Mouse (Mus musculus): Measurements from ENCODE around the gene Abcb6.
A peak's percentile ranks its signal among the peaks of the same experiment; 100 is the strongest.

Gene Abcb6

GRCm38 (mm10) chr1:75180105-75180590 lies at the start of gene Abcb6:
Gene Abcb6, minus strand, starts transcription at chr1:75180392.
- peak; percentile 81 to 88 for DNase-seq (ENCODE audit: low spot score in 2 of 2)

- DNase-seq (ENCODE audit: low spot score in 2 of 2): no peak
Measured at GRCm38 (mm10) chr1:75229158-75229557, 49.0 kb upstream of the Abcb6 start.

GRCm38 (mm10) chr1:75227653-75228052 lies 47.5 kb upstream of the Abcb6 start:
- DNase-seq (ENCODE audit: low spot score in 2 of 2): no peak

- no peak for DNase-seq (ENCODE audit: low spot score in 2 of 2)
Measured at GRCm38 (mm10) chr1:75226138-75226537, 45.9 kb upstream of the Abcb6 start.

- DNase-seq (ENCODE audit: low spot score in 2 of 2): no peak
Measured at GRCm38 (mm10) chr1:75225473-75225872, 45.3 kb upstream of the Abcb6 start.

GRCm38 (mm10) chr1:75223532-75223931 lies 43.3 kb upstream of the Abcb6 start:
- DNase-seq (ENCODE audit: low spot score in 2 of 2): no peak

GRCm38 (mm10) chr1:75222926-75223325 lies 42.7 kb upstream of the Abcb6 start:
- no peak for DNase-seq (ENCODE audit: low spot score in 2 of 2)

- DNase-seq (ENCODE audit: low spot score in 2 of 2): no peak
Measured at GRCm38 (mm10) chr1:75221538-75221937, 41.3 kb upstream of the Abcb6 start.

GRCm38 (mm10) chr1:75219531-75219930 lies 39.3 kb upstream of the Abcb6 start, which contains the start of gene Tuba4a:
Gene Tuba4a, minus strand, starts transcription at chr1:75219865.
- DNase-seq (ENCODE audit: low spot score in 2 of 2): no peak

GRCm38 (mm10) chr1:75219078-75219477 lies 38.9 kb upstream of the Abcb6 start:
- DNase-seq (ENCODE audit: low spot score in 2 of 2): peak; percentile 75 to 83

GRCm38 (mm10) chr1:75218227-75219001 lies 38.2 kb upstream of the Abcb6 start:
- DNase-seq (ENCODE audit: low spot score in 2 of 2): no peak

- DNase-seq (ENCODE audit: low spot score in 2 of 2): no peak
Measured at GRCm38 (mm10) chr1:75217893-75218226, 37.7 kb upstream of the Abcb6 start.

- DNase-seq (ENCODE audit: low spot score in 2 of 2): no peak
Measured at GRCm38 (mm10) chr1:75216797-75217585, 36.8 kb upstream of the Abcb6 start.

- DNase-seq (ENCODE audit: low spot score in 2 of 2): no peak
Measured at GRCm38 (mm10) chr1:75215785-75216184, 35.6 kb upstream of the Abcb6 start.

GRCm38 (mm10) chr1:75214886-75215285 lies 34.7 kb upstream of the Abcb6 start:
- no peak for DNase-seq (ENCODE audit: low spot score in 2 of 2)

- DNase-seq (ENCODE audit: low spot score in 2 of 2): no peak
Measured at GRCm38 (mm10) chr1:75214442-75214841, 34.2 kb upstream of the Abcb6 start.

GRCm38 (mm10) chr1:75213096-75213495 lies 32.9 kb upstream of the Abcb6 start:
- DNase-seq (ENCODE audit: low spot score in 2 of 2): no peak

- no peak for DNase-seq (ENCODE audit: low spot score in 2 of 2)
Measured at GRCm38 (mm10) chr1:75212542-75212941, 32.4 kb upstream of the Abcb6 start.

GRCm38 (mm10) chr1:75211141-75211708 lies 31.0 kb upstream of the Abcb6 start:
- DNase-seq (ENCODE audit: low spot score in 2 of 2): no peak

GRCm38 (mm10) chr1:75210136-75211087 lies 30.2 kb upstream of the Abcb6 start, which contains the start of the genes Glb1l and Stk16:
Gene Glb1l, minus strand, starts transcription at chr1:75210813.
Gene Stk16, plus strand, starts transcription at chr1:75210838.
- DNase-seq (ENCODE audit: low spot score in 2 of 2): peak; percentile 93 to 98
